Mouse (Mus musculus) liver, adult 2 months (tissue): ENCODE data around the gene Psme3. TPM values are rescaled to one million over a fixed set of nuclear protein-coding genes. Genes with fewer than 3 reads are reported as not detected.

ENCODE experiments used
- DNase-seq: peaks from one replicate; pipeline ENCODE4 v3.0.0-alpha.2; 2011; ENCODE audit warnings: low read depth, low spot score; ENCODE audit errors: extremely low read depth
- H3K27ac ChIP-seq: fragments of 200-500 bp; replicated peaks from 2 replicates; pipeline ENCODE4 v1.5.1; 2012; ENCODE audit warnings: low read depth, mild to moderate bottlenecking, control low read depth, inconsistent platforms, low read length; ENCODE audit not compliant: insufficient read depth
- H3K27me3 ChIP-seq: fragments of 200-500 bp; 2 replicates; pipeline ENCODE4 v1.6.1; 2012; ENCODE audit warnings: mild to moderate bottlenecking, moderate library complexity, low read length, inconsistent platforms; ENCODE audit not compliant: control insufficient read depth, insufficient read depth
- H3K36me3 ChIP-seq: fragments of 200-500 bp; 2 replicates; pipeline ENCODE4 v1.6.1; 2012; ENCODE audit warnings: low read length, inconsistent platforms; ENCODE audit not compliant: control insufficient read depth, insufficient read depth
- H3K4me1 ChIP-seq: fragments of 200-500 bp; 2 replicates; pipeline ENCODE4 v1.6.1; 2011; ENCODE audit warnings: low read length; ENCODE audit not compliant: control insufficient read depth, insufficient read depth
- H3K4me3 ChIP-seq: fragments of 200-500 bp; 2 replicates; pipeline ENCODE4 v1.5.1; 2011; ENCODE audit warnings: low read depth, mild to moderate bottlenecking, control low read depth, low read length, moderate library complexity; ENCODE audit not compliant: insufficient read depth
- H3K79me2 ChIP-seq: fragments of 200-500 bp; 2 replicates; pipeline ENCODE4 v1.6.1; 2012; ENCODE audit warnings: inconsistent platforms, mild to moderate bottlenecking, low read length, moderate library complexity; ENCODE audit not compliant: control insufficient read depth, insufficient read depth
- H3K9ac ChIP-seq: fragments of 200-500 bp; 2 replicates; pipeline ENCODE4 v1.6.1; 2012; ENCODE audit warnings: low read depth, mild to moderate bottlenecking, control low read depth, inconsistent platforms, low read length
- CTCF ChIP-seq: fragments of 200-500 bp; IDR thresholded peaks from 2 replicates; pipeline ENCODE4 v1.5.1; 2011; ENCODE audit warnings: low read depth, low read length, control low read depth
- POLR2A ChIP-seq: fragments of 200-500 bp; IDR thresholded peaks from 2 replicates; pipeline ENCODE4 v1.6.1; 2011; ENCODE audit warnings: low read length, control low read depth; ENCODE audit not compliant: insufficient read depth; ENCODE audit errors: extremely low read depth
- WGBS: fragments of 180-500 bp; shearing (Covaris S2); methylation state at CpG from one replicate; pipeline ENCODE4 v1.1.7; 2018; 5-methylcytosine and 5-hydroxymethylcytosine counted together
- polyA plus RNA-seq: library from polyadenylated mRNA; depleted of rRNA; stranded (reverse); fragments of >200 nt; gene quantifications from 2 replicates; pipeline ENCODE4 v1.2.3, GENCODE M21; 2012
- total RNA-seq: library from RNA; depleted of rRNA; stranded (reverse); fragments of >200 nt; gene quantifications from 2 replicates; pipeline ENCODE4 v1.2.3, GENCODE M21; 2014

Gene Psme3
- total and polyA plus RNA-seq, 2 experiments = 15.8 to 37.9 TPM

- 26% methylated on average over 12 of the region's 12 CpGs for WGBS
- H3K27ac ChIP-seq = peak overlapping the region; percentile 75
- no peak for TF ChIP-seq POLR2A
- no peak for TF ChIP-seq CTCF
- H3K79me2 ChIP-seq = no peaks in the 10 kb centered on the region
- peak overlapping the region; percentile 86 for H3K9ac ChIP-seq
- H3K4me3 ChIP-seq = peak overlapping the region; percentile 92
- no peaks in the 10 kb centered on the region for H3K36me3 ChIP-seq
- peak; percentile 83 for DNase-seq
- H3K4me1 ChIP-seq = peaks cover 9% of the 10 kb centered on the region
- H3K27me3 ChIP-seq = no peaks in the 10 kb centered on the region
Observed at GRCm38 (mm10) chr11:101277381-101278222, 38.4 kb upstream of the Psme3 start.

GRCm38 (mm10) chr11:101278223-101279192 lies 37.5 kb upstream of the Psme3 start, which contains the start of the genes Cntd1 and Coa3:
Gene Cntd1 (plus strand): TSS chr11:101279012.
Gene Coa3 (minus strand): TSS chr11:101279114.
- no peaks in the 10 kb centered on the region for H3K27me3 ChIP-seq
- peak; percentile 94 for DNase-seq
- no peaks in the 10 kb centered on the region for H3K36me3 ChIP-seq
- H3K79me2 ChIP-seq = no peaks in the 10 kb centered on the region
- peak within 1 kb of the TSS; percentile 75 for H3K27ac ChIP-seq
- peak within 1 kb of the TSS; percentile 86 for H3K9ac ChIP-seq
- WGBS = 4% methylated on average over 45 of the region's 45 CpGs
- TF ChIP-seq CTCF = peak; percentile 2; the same call in 1 of the 2 replicates
- TF ChIP-seq POLR2A = peak; percentile 64
- H3K4me1 ChIP-seq = peaks cover 9% of the 10 kb centered on the region
- H3K4me3 ChIP-seq = peak within 1 kb of the TSS; percentile 92

GRCm38 (mm10) chr11:101279193-101279569 lies 36.8 kb upstream of the Psme3 start:
- no peak for DNase-seq
- no peak overlapping the region for H3K4me3 ChIP-seq
- H3K27me3 ChIP-seq = no peaks in the 10 kb centered on the region
- peaks cover 9% of the 10 kb centered on the region for H3K4me1 ChIP-seq
- 59% methylated on average over 14 of the region's 14 CpGs for WGBS
- no peaks in the 10 kb centered on the region for H3K79me2 ChIP-seq
- TF ChIP-seq CTCF (no peak), POLR2A (no peak)
- H3K36me3 ChIP-seq = no peaks in the 10 kb centered on the region
- H3K9ac ChIP-seq = no peak overlapping the region
- H3K27ac ChIP-seq = no peak overlapping the region

GRCm38 (mm10) chr11:101280837-101281236 lies 35.2 kb upstream of the Psme3 start:
- DNase-seq = no peak
- Histone ChIP-seq H3K79me2 (no peaks in the 10 kb centered on the region), H3K4me1 (peaks cover 9% of the 10 kb centered on the region), H3K27ac (no peak overlapping the region), H3K9ac (no peak overlapping the region), H3K4me3 (no peak overlapping the region), H3K27me3 (no peaks in the 10 kb centered on the region), H3K36me3 (no peaks in the 10 kb centered on the region)
- TF ChIP-seq CTCF (no peak), POLR2A (no peak)
- 75% methylated on average over 7 of the region's 7 CpGs for WGBS

GRCm38 (mm10) chr11:101282896-101283295 lies 33.1 kb upstream of the Psme3 start:
- WGBS = 50% methylated on average over 5 of the region's 5 CpGs
- Histone ChIP-seq H3K4me3 (no peak overlapping the region), H3K36me3 (no peaks in the 10 kb centered on the region), H3K27me3 (no peaks in the 10 kb centered on the region), H3K9ac (no peak overlapping the region), H3K79me2 (no peaks in the 10 kb centered on the region), H3K27ac (no peak overlapping the region), H3K4me1 (peaks cover 4% of the 10 kb centered on the region; the same call in 1 of the 2 replicates)
- DNase-seq = no peak
- TF ChIP-seq CTCF = no peak
- TF ChIP-seq POLR2A = no peak
